Comparison of ENCODE assay signal across 9 mouse cellular contexts in genomic region chr10:46741098-46741497, GRCm38 (mm10).
"Had no signal": no experiment of that assay in that cellular context is flagged by ENCODE, and none has a peak within 500 bp of the region (broad histone marks: within the 10 kb centered on the region; RNA-seq: fewer than 3 reads in every experiment).

No protein-coding gene starts in this region.

- DNase-seq: lung, adult 18-20 months; lung, embryonic 14.5 days; lung, postnatal 10 days; lung, postnatal 4 days; midbrain, embryonic 14.5 days; right cerebral cortex, postnatal 14 days; thymus, adult 2 months; thymus, postnatal 25 days; thymus, postnatal 4 days had no signal
